Mouse (Mus musculus) MEL (cell line): ENCODE results near the gene Abhd2. TPM values are rescaled to one million over a fixed set of nuclear protein-coding genes. Genes with fewer than 3 reads are reported as not detected.

Source experiments
- DNase-seq: peaks from one replicate; pipeline ENCODE4 v3.0.0; 2011; ENCODE audit warnings: low read depth, low spot score
- H3K27ac ChIP-seq: 2 replicates; pipeline ENCODE4 v1.5.1; 2012; ENCODE audit warnings: low read depth, mild to moderate bottlenecking, control low read depth, low read length, moderate library complexity; ENCODE audit not compliant: control insufficient read depth
- H3K27me3 ChIP-seq, 2 experiments: fragments of 150-350 bp in 1 of 2; sonication (generic) in 1 of 2; 2 replicates each; pipeline ENCODE4 v1.6.1; 2012; ENCODE audit warnings: low read length in 2 of 2, mild to moderate bottlenecking in 2 of 2, improper control_type of control experiment in 1 of 2, moderate library complexity in 1 of 2; ENCODE audit not compliant: insufficient read depth in 2 of 2, control insufficient read depth in 1 of 2
- H3K36me3 ChIP-seq, 2 experiments: 2 replicates each; pipeline ENCODE4 v1.6.1; 2012 to 2014; ENCODE audit warnings: low read length in 2 of 2, improper control_type of control experiment in 1 of 2, inconsistent platforms in 1 of 2, mild to moderate bottlenecking in 1 of 2; ENCODE audit not compliant: insufficient read depth in 2 of 2, control insufficient read depth in 1 of 2
- H3K4me1 ChIP-seq, 2 experiments: fragments of 150-350 bp in 1 of 2; sonication (generic) in 1 of 2; 2 replicates each; pipeline ENCODE4 v1.6.1; 2012; ENCODE audit warnings: low read length in 2 of 2, improper control_type of control experiment in 1 of 2, mild to moderate bottlenecking in 1 of 2; ENCODE audit not compliant: insufficient read depth in 2 of 2, control insufficient read depth in 1 of 2
- H3K4me3 ChIP-seq, 2 experiments: fragments of 150-350 bp in 1 of 2; sonication (generic) in 1 of 2; 2 replicates each; pipeline ENCODE4 v1.5.1; 2012; ENCODE audit warnings: low read depth in 2 of 2, low read length in 2 of 2, mild to moderate bottlenecking in 2 of 2, moderate library complexity in 2 of 2, control low read depth in 1 of 2, improper control_type of control experiment in 1 of 2; ENCODE audit not compliant: control insufficient read depth in 1 of 2, insufficient read depth in 1 of 2
- H3K79me2 ChIP-seq: 2 replicates; pipeline ENCODE4 v1.6.1; 2012; ENCODE audit warnings: mild to moderate bottlenecking, low read length, moderate library complexity; ENCODE audit not compliant: control insufficient read depth, poor library complexity, insufficient read depth
- H3K9ac ChIP-seq: 2 replicates; pipeline ENCODE4 v1.6.1; 2012; ENCODE audit warnings: low read depth, mild to moderate bottlenecking, control low read depth, low read length, moderate library complexity; ENCODE audit not compliant: control insufficient read depth, poor library complexity, severe bottlenecking
- H3K9me3 ChIP-seq: fragments of 150-350 bp; sonication (generic); replicated peaks from 2 replicates; pipeline ENCODE4 v1.6.1; 2012; ENCODE audit warnings: mild to moderate bottlenecking, low read length, improper control_type of control experiment, moderate library complexity; ENCODE audit not compliant: insufficient read depth
- BHLHE40 ChIP-seq: IDR thresholded peaks from 2 replicates; pipeline ENCODE4 v1.6.1; 2012; ENCODE audit warnings: low read depth, mild to moderate bottlenecking, inconsistent platforms, low read length, improper control_type of control experiment, borderline replicate concordance
- CHD1 ChIP-seq: IDR thresholded peaks from 2 replicates; pipeline ENCODE4 v1.6.1; 2012; ENCODE audit warnings: low read depth, mild to moderate bottlenecking, inconsistent platforms, low read length, improper control_type of control experiment
- CHD2 ChIP-seq: IDR thresholded peaks from 2 replicates; pipeline ENCODE4 v1.6.1; 2011; ENCODE audit warnings: low read length, improper control_type of control experiment
- EP300 ChIP-seq, 2 experiments: IDR thresholded peaks; 2 replicates each; pipeline ENCODE4 v1.6.1; 2011; ENCODE audit warnings: improper control_type of control experiment in 2 of 2, low read length in 2 of 2, low read depth in 1 of 2, mild to moderate bottlenecking in 1 of 2
- GABPA ChIP-seq: IDR thresholded peaks from 2 replicates; pipeline ENCODE4 v1.6.1; 2012; ENCODE audit warnings: low read depth, mild to moderate bottlenecking, inconsistent platforms, low read length, improper control_type of control experiment, moderate library complexity
- JUND ChIP-seq: IDR thresholded peaks from 2 replicates; pipeline ENCODE4 v1.6.1; 2011; ENCODE audit warnings: low read depth, mild to moderate bottlenecking, improper control_type of control experiment, low read length
- MAZ ChIP-seq: IDR thresholded peaks from 2 replicates; pipeline ENCODE4 v1.6.1; 2012; ENCODE audit warnings: low read depth, mild to moderate bottlenecking, inconsistent platforms, low read length, improper control_type of control experiment
- MEF2A ChIP-seq: IDR thresholded peaks from 2 replicates; pipeline ENCODE4 v1.6.1; 2014; ENCODE audit warnings: low read depth, mild to moderate bottlenecking, inconsistent platforms, low read length, improper control_type of control experiment; ENCODE audit not compliant: poor library complexity, insufficient replicate concordance, severe bottlenecking; ENCODE audit errors: extremely low read depth
- POLR2AphosphoS2 ChIP-seq: IDR thresholded peaks from 2 replicates; pipeline ENCODE4 v1.6.1; 2011; ENCODE audit warnings: low read length, improper control_type of control experiment
- RAD21 ChIP-seq: IDR thresholded peaks from 2 replicates; pipeline ENCODE4 v1.6.1; 2011; ENCODE audit warnings: mild to moderate bottlenecking, low read depth, low read length, improper control_type of control experiment
- RCOR1 ChIP-seq: IDR thresholded peaks from 2 replicates; pipeline ENCODE4 v1.6.1; 2012; ENCODE audit warnings: low read depth, mild to moderate bottlenecking, inconsistent platforms, low read length, improper control_type of control experiment
- SIN3A ChIP-seq: IDR thresholded peaks from 2 replicates; pipeline ENCODE4 v1.6.1; 2012; ENCODE audit warnings: low read length, improper control_type of control experiment, inconsistent platforms
- TBP ChIP-seq: IDR thresholded peaks from 2 replicates; pipeline ENCODE4 v1.8.0; 2011; ENCODE audit warnings: low read depth, low read length, improper control_type of control experiment
- ZC3H11A ChIP-seq: IDR thresholded peaks from 2 replicates; pipeline ENCODE4 v1.6.1; 2012; ENCODE audit warnings: low read depth, mild to moderate bottlenecking, inconsistent platforms, low read length, improper control_type of control experiment
- ZMIZ1 ChIP-seq: IDR thresholded peaks from 2 replicates; pipeline ENCODE4 v1.6.1; 2012; ENCODE audit warnings: low read depth, mild to moderate bottlenecking, inconsistent platforms, low read length, improper control_type of control experiment, moderate library complexity
- polyA plus RNA-seq, 2 experiments: library from polyadenylated mRNA; stranded (reverse) in 1 of 2; unstranded in 1 of 2; fragments of >175 nt in 1 of 2; fragments of >200 nt in 1 of 2; gene quantifications; 2 replicates each; pipeline versions ENCODE4 v1.2.1 to v1.2.4; 2012; ENCODE audit warnings: low replicate concordance in 2 of 2, low read depth in 1 of 2; ENCODE audit not compliant: insufficient read length in 2 of 2, insufficient read depth in 1 of 2, missing spikeins in 1 of 2
- total RNA-seq: library from RNA; depleted of rRNA; stranded (reverse); fragments of 300-350 nt; gene quantifications from 2 replicates; pipeline ENCODE4 v1.2.3, GENCODE M21; 2012

Gene Abhd2
- total and polyA plus RNA-seq, 3 experiments: 13.6 to 32.0 TPM; not detected in 1

- peaks cover 41% of the 10 kb centered on the region for H3K79me2 ChIP-seq
- H3K9ac ChIP-seq: peak overlapping the region; percentile 81
- peak overlapping the region; percentile 2; the same call in 1 of the 2 replicates for H3K27ac ChIP-seq
- H3K4me1 ChIP-seq: peaks cover 20 to 50% of the 10 kb centered on the region in 2 experiments
- H3K9me3 ChIP-seq: no peaks in the 10 kb centered on the region
- peak; percentile 54 for DNase-seq
- H3K36me3 ChIP-seq: peaks cover 0 to 46% of the 10 kb centered on the region in 2 experiments; a peak in 2 of 4 replicates
- no peaks in the 10 kb centered on the region for H3K27me3 ChIP-seq
- no peak for TF ChIP-seq ZMIZ1
- TF ChIP-seq CHD1: 0 out of 2 replicates have a peak, but pooled peaks have one; percentile 64
- TF ChIP-seq SIN3A: no peak; the same call in 1 of the 2 replicates
- TF ChIP-seq, all 39 proteins: peak for 1
- peak overlapping the region; percentile 61 to 81 for H3K4me3 ChIP-seq
These were observed 906 bp downstream of the Abhd2 start for GRCm38 (mm10) chr7:79273738-79274472.

GRCm38 (mm10) chr7:79274473-79275010 is 1.5 kb downstream of the Abhd2 start:
- Histone ChIP-seq H3K4me3 (peak overlapping the region in 1 of 2 experiments; percentile 81; a peak in 2 of 4 replicates), H3K9ac (no peak overlapping the region), H3K79me2 (peaks cover 44% of the 10 kb centered on the region), H3K27ac (no peak overlapping the region), H3K27me3 (no peaks in the 10 kb centered on the region), H3K9me3 (no peaks in the 10 kb centered on the region), H3K36me3 (peaks cover 0 to 47% of the 10 kb centered on the region in 2 experiments; a peak in 2 of 4 replicates), H3K4me1 (peaks cover 22 to 50% of the 10 kb centered on the region in 2 experiments)
- TF ChIP-seq POLR2AphosphoS2 (no peak), RAD21 (no peak), MEF2A (no peak), JUND (no peak), EP300 (IDR thresholded peaks at IDR 0.05; ENCODE audit: low read depth in 1 of 2, low read length in 2 of 2) (no peak), BHLHE40 (no peak), TBP (no peak), ZC3H11A (no peak), SIN3A (no peak)
- DNase-seq: no peak

- TF ChIP-seq RAD21: no peak
- TF ChIP-seq RCOR1: no peak
- no peak for TF ChIP-seq MAZ
- no peak for TF ChIP-seq GABPA
- no peak for TF ChIP-seq CHD2
- Histone ChIP-seq H3K9me3 (no peaks in the 10 kb centered on the region), H3K27me3 (no peaks in the 10 kb centered on the region), H3K4me1 (peaks cover 18 to 45% of the 10 kb centered on the region in 2 experiments), H3K4me3 (no peak overlapping the region), H3K27ac (no peak overlapping the region), H3K36me3 (peaks cover 0 to 46% of the 10 kb centered on the region in 2 experiments; a peak in 2 of 4 replicates), H3K9ac (no peak overlapping the region), H3K79me2 (peaks cover 48% of the 10 kb centered on the region)
- no peak for DNase-seq
These were observed 2.3 kb downstream of the Abhd2 start for GRCm38 (mm10) chr7:79275345-79275744.
